Comparison of ENCODE assay signal across 26 mouse cellular contexts in the genomic region with DNA sequence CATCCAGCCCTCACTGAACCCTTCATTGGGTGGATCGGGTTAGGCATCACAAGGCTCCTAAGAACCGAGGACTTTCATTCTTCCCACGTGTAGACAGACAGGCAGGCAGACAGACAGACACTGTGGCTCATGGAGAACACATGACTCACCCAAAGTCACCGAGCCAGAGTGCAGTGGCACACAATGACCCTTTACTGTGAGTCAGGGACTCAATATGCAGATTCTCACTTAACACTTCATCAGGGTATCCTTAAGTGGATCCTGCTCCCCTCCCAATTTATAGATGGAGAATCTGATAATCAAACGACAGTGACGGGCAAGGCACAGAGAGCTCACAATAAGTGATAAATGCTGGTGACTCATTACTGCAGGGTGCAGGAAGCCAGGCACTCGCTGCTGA. TPM values are rescaled to one million over a fixed set of nuclear protein-coding genes. Genes with fewer than 3 reads are reported as not detected.
A peak's percentile ranks its signal among the peaks of the same experiment; 100 is the strongest.
DNase-seq lines count a peak whose midpoint lies in the region; ATAC-seq and TF ChIP-seq lines count a peak whose summit lies in the region.
"Had no signal": no experiment of that assay in that cellular context is flagged by ENCODE, and none has a peak within 500 bp of the region (broad histone marks: within the 10 kb centered on the region; RNA-seq: fewer than 3 reads in every experiment).

No protein-coding gene starts in this region.

- peaks cover 27% of the 10 kb centered on the region for H3K4me1 ChIP-seq in megakaryocyte, embryonic 14.5 days
- peaks cover 5% of the 10 kb centered on the region for H3K4me1 ChIP-seq in ES-Bruce4 (ENCODE audit: control insufficient read depth, insufficient read depth, low read length)
- H3K4me1 ChIP-seq in embryonic fibroblast, embryonic 13.5 days (ENCODE audit: control insufficient read depth, insufficient read depth, low read length): peaks cover 18% of the 10 kb centered on the region

- H3K9me3 ChIP-seq in megakaryocyte, embryonic 14.5 days: no peaks in the 10 kb centered on the region
- no peaks in the 10 kb centered on the region for H3K9me3 ChIP-seq in ES-Bruce4 (replicated peaks; ENCODE audit: control insufficient read depth, insufficient read depth, low read length, poor library complexity, severe bottlenecking)
- H3K9me3 ChIP-seq: embryonic facial prominence, embryonic 12.5 days; forebrain, embryonic 15.5 days; heart, embryonic 10.5 days; hindbrain, embryonic 13.5 days; limb, embryonic 13.5 days; lung, embryonic 15.5 days had no signal

- no peak for ATAC-seq in megakaryocyte, adult 5-6 weeks (ENCODE audit: poor library complexity, severe bottlenecking)
- ATAC-seq: forebrain, embryonic 15.5 days; inflammation-experienced regulatory T-cells, adult 6 months; Patski had no signal

- H3K27ac ChIP-seq in ES-Bruce4 (ENCODE audit: insufficient read depth, low read length): 0 out of 2 replicates have a peak overlapping the region, but pooled peaks have one; percentile 7
- peak overlapping the region; percentile 66 for H3K27ac ChIP-seq in embryonic fibroblast, embryonic 13.5 days (ENCODE audit: insufficient read depth, low read length)
- H3K27ac ChIP-seq: embryonic facial prominence, embryonic 12.5 days; forebrain, embryonic 15.5 days; heart, embryonic 10.5 days; hindbrain, embryonic 13.5 days; limb, embryonic 13.5 days; liver, embryonic 14.5 days; lung, embryonic 15.5 days had no signal

- peaks cover 65% of the 10 kb centered on the region for H3K27me3 ChIP-seq in megakaryocyte, embryonic 14.5 days (replicated peaks)
- no peaks in the 10 kb centered on the region for H3K27me3 ChIP-seq in ES-Bruce4 (ENCODE audit: control insufficient read depth, insufficient read depth, low read length, poor library complexity, severe bottlenecking)
- H3K27me3 ChIP-seq: Patski had no signal

- no peaks in the 10 kb centered on the region for H3K36me3 ChIP-seq in megakaryocyte, embryonic 14.5 days (replicated peaks; ENCODE audit: low read length)
- H3K36me3 ChIP-seq in ES-Bruce4 (ENCODE audit: control insufficient read depth, insufficient read depth, low read length, poor library complexity, severe bottlenecking): peaks cover 15% of the 10 kb centered on the region
- H3K36me3 ChIP-seq: embryonic facial prominence, embryonic 12.5 days; forebrain, embryonic 15.5 days; heart, embryonic 10.5 days; hindbrain, embryonic 13.5 days; limb, embryonic 13.5 days; lung, embryonic 15.5 days had no signal

- no peak for TF ChIP-seq CTCF in ES-Bruce4 (IDR thresholded peaks at IDR 0.05; ENCODE audit: low read depth, low read length)
- TF ChIP-seq CTCF in embryonic fibroblast, embryonic 13.5 days (IDR thresholded peaks at IDR 0.05; ENCODE audit: borderline replicate concordance, insufficient read depth, low read length): no peak

- no peak for DNase-seq in gastrocnemius, postnatal 14 days
- no peak for DNase-seq in layer of hippocampus, postnatal 25 days (ENCODE audit: extremely low spot score in 1 of 2, low spot score in 1 of 2)
- DNase-seq in gastrocnemius, postnatal 10 days: no peak
- DNase-seq: cerebellum, adult 9-10 months; midbrain, embryonic 14.5 days; thymus, postnatal 36 days had no signal

- H3K4me3 ChIP-seq in megakaryocyte, embryonic 14.5 days (replicated peaks): peak overlapping the region; percentile 28
- H3K4me3 ChIP-seq in ES-Bruce4 (ENCODE audit: low read depth, low read length): peak overlapping the region; percentile 81
- H3K4me3 ChIP-seq in embryonic fibroblast, embryonic 13.5 days (ENCODE audit: insufficient read depth, low read length): no peak overlapping the region
- H3K4me3 ChIP-seq: embryonic facial prominence, embryonic 12.5 days; forebrain, embryonic 15.5 days; heart, embryonic 10.5 days; hindbrain, embryonic 13.5 days; limb, embryonic 13.5 days; lung, embryonic 15.5 days had no signal

- H3K9ac ChIP-seq in ES-Bruce4 (ENCODE audit: low read depth, poor library complexity, severe bottlenecking): peak overlapping the region; percentile 64
- H3K9ac ChIP-seq: embryonic facial prominence, embryonic 12.5 days; forebrain, embryonic 15.5 days; hindbrain, embryonic 13.5 days; limb, embryonic 13.5 days; liver, embryonic 14.5 days; lung, embryonic 15.5 days had no signal

- 0 out of 2 replicates have a peak, but pooled peaks have one; percentile 56 for TF ChIP-seq EP300 in ES-Bruce4 (IDR thresholded peaks at IDR 0.05; ENCODE audit: insufficient read depth, low read depth, low read length)

- intact Hi-C loops in gastrocnemius, postnatal 14 days (cut with DNase I; ENCODE audit: low total_unique reads): no loop called here

- no peak for TF ChIP-seq POLR2A in ES-Bruce4 (IDR thresholded peaks at IDR 0.05; ENCODE audit: insufficient read depth, low read length)
- no peak for TF ChIP-seq POLR2A in embryonic fibroblast, embryonic 13.5 days (IDR thresholded peaks at IDR 0.05; ENCODE audit: low read depth, low read length)

RNA-seq across cellular contexts. Expression of a gene that starts 3.4 kb away (rescaled TPM):
- polyA plus RNA-seq in megakaryocyte, embryonic 14.5 days (2012; ENCODE audit: insufficient read depth, low replicate concordance): not detected in 2 replicates
- 0.25 TPM in 1 of 2 replicates, not detected in the other for total RNA-seq in megakaryocyte, adult 5-6 weeks (2015)
- 0.08 TPM in 1 of 2 replicates, not detected in the other for total RNA-seq in megakaryocyte, adult 5-6 weeks (2017)
- 57.2 and 66.7 TPM in 2 replicates for polyA plus RNA-seq in ES-Bruce4 (2011; ENCODE audit: insufficient read depth, insufficient read length, low read depth, missing spikeins)
- 6.6 and 14.0 TPM in 2 replicates for polyA plus RNA-seq in embryonic fibroblast, embryonic 13.5 days (2011; ENCODE audit: insufficient read length, low read depth, missing spikeins)
- not detected for total RNA-seq in gastrocnemius, postnatal 14 days (2021)
- total RNA-seq in layer of hippocampus, postnatal 25 days (2021): under 1 TPM; 0.37 to 0.59 TPM
- total RNA-seq in gastrocnemius, postnatal 10 days (2021): not detected
- total RNA-seq: gastrocnemius, postnatal 4 days had no signal
- polyA plus RNA-seq: forebrain, embryonic 15.5 days had no signal

RNA-seq across cellular contexts. Expression of a gene that starts 13.4 kb away (rescaled TPM):
- polyA plus RNA-seq in megakaryocyte, embryonic 14.5 days (2012; ENCODE audit: insufficient read depth, low replicate concordance): 0.72 and 5.4 TPM in 2 replicates
- 0.27 TPM in 1 of 2 replicates, not detected in the other for total RNA-seq in megakaryocyte, adult 5-6 weeks (2015)
- total RNA-seq in megakaryocyte, adult 5-6 weeks (2017): not detected in 2 replicates
- 1.4 TPM in 2 replicates for polyA plus RNA-seq in ES-Bruce4 (2011; ENCODE audit: insufficient read depth, insufficient read length, low read depth, missing spikeins)
- polyA plus RNA-seq in embryonic fibroblast, embryonic 13.5 days (2011; ENCODE audit: insufficient read length, low read depth, missing spikeins): not detected in 2 replicates
- 10 to 100 TPM; 13.2 to 14.8 TPM for total RNA-seq in gastrocnemius, postnatal 14 days (2021)
- 1 to 10 TPM; 3.1 to 3.9 TPM for total RNA-seq in layer of hippocampus, postnatal 25 days (2021)
- total RNA-seq in gastrocnemius, postnatal 10 days (2021): 10 to 100 TPM; 12.7 to 16.1 TPM

RNA-seq across cellular contexts. Expression of a gene that starts 26.6 kb away (rescaled TPM):
- not detected in 2 replicates for polyA plus RNA-seq in megakaryocyte, embryonic 14.5 days (2012; ENCODE audit: insufficient read depth, low replicate concordance)
- not detected in 2 replicates for total RNA-seq in megakaryocyte, adult 5-6 weeks (2015)
- total RNA-seq in megakaryocyte, adult 5-6 weeks (2017): 0.07 TPM in 1 of 2 replicates, not detected in the other
- 2.1 and 2.6 TPM in 2 replicates for polyA plus RNA-seq in ES-Bruce4 (2011; ENCODE audit: insufficient read depth, insufficient read length, low read depth, missing spikeins)
- polyA plus RNA-seq in embryonic fibroblast, embryonic 13.5 days (2011; ENCODE audit: insufficient read length, low read depth, missing spikeins): 0.35 and 2.2 TPM in 2 replicates
- not detected for total RNA-seq in gastrocnemius, postnatal 14 days (2021)
- total RNA-seq in layer of hippocampus, postnatal 25 days (2021): not detected
- total RNA-seq in gastrocnemius, postnatal 10 days (2021): not detected
- total RNA-seq: gastrocnemius, postnatal 4 days; heart, postnatal 25 days; layer of hippocampus, postnatal 10 days; left cerebral cortex, postnatal 10 days had no signal
- polyA plus RNA-seq: embryonic facial prominence, embryonic 12.5 days; forebrain, embryonic 15.5 days; heart, embryonic 10.5 days; hindbrain, embryonic 13.5 days; inflammation-experienced regulatory T-cells, adult 6 months; limb, embryonic 13.5 days; liver, embryonic 14.5 days; midbrain, embryonic 14.5 days; neural tube, embryonic 14.5 days; spleen, adult 2 months; stomach, embryonic 14.5 days had no signal

RNA-seq across cellular contexts. Expression of a gene that starts 30.7 kb away (rescaled TPM):
- not detected in 2 replicates for polyA plus RNA-seq in megakaryocyte, embryonic 14.5 days (2012; ENCODE audit: insufficient read depth, low replicate concordance)
- not detected in 2 replicates for total RNA-seq in megakaryocyte, adult 5-6 weeks (2015)
- total RNA-seq in megakaryocyte, adult 5-6 weeks (2017): not detected in 2 replicates
- 15.9 and 16.5 TPM in 2 replicates for polyA plus RNA-seq in ES-Bruce4 (2011; ENCODE audit: insufficient read depth, insufficient read length, low read depth, missing spikeins)
- 2.0 and 4.0 TPM in 2 replicates for polyA plus RNA-seq in embryonic fibroblast, embryonic 13.5 days (2011; ENCODE audit: insufficient read length, low read depth, missing spikeins)
- total RNA-seq in gastrocnemius, postnatal 14 days (2021): under 1 TPM; 0.27 to 0.47 TPM
- not detected for total RNA-seq in layer of hippocampus, postnatal 25 days (2021)
- under 1 TPM; 0.26 to 0.38 TPM for total RNA-seq in gastrocnemius, postnatal 10 days (2021)
- total RNA-seq: layer of hippocampus, postnatal 10 days; left cerebral cortex, postnatal 10 days had no signal
- polyA plus RNA-seq: forebrain, embryonic 15.5 days; inflammation-experienced regulatory T-cells, adult 6 months; midbrain, embryonic 14.5 days; neural tube, embryonic 14.5 days; spleen, adult 2 months had no signal
